Mouse (Mus musculus) monocyte, adult 5-6 weeks (primary cell): ENCODE data around the gene Arid3a. TPM values are rescaled to one million over a fixed set of nuclear protein-coding genes. Genes with fewer than 3 reads are reported as not detected.
"Not testable (repeated sequence)": the region's sequence is repeated elsewhere in the genome, so short reads cannot be mapped to it uniquely, and the experiment has no call there.

Source experiments
- ATAC-seq: fragments of 153-309, 156-312 bp; replicated peaks from 2 replicates; pipeline ENCODE4 v1.8.0; 2017; ENCODE audit warnings: mild to moderate bottlenecking; ENCODE audit not compliant: low TSS enrichment, insufficient number of reproducible peaks, severe bottlenecking, poor library complexity, low FRiP score
- total RNA-seq: library from RNA; stranded (forward); fragments of 200-1000, 200-491, 200-594 nt; gene quantifications from 3 replicates; pipeline ENCODE4 v1.2.3, GENCODE M21; 2017

Gene Arid3a
- total RNA-seq = 35.3 to 38.9 TPM (median 36.8 TPM) in 3 replicates

- peak; percentile 49 for ATAC-seq
These were observed at the start of gene Arid3a for GRCm38 (mm10) chr10:79926491-79927323. Arid3a (plus strand) TSS chr10:79927043.

GRCm38 (mm10) chr10:79877174-79877573, 49.7 kb upstream of the Arid3a start:
- ATAC-seq = no peak

GRCm38 (mm10) chr10:79877757-79878156, 49.1 kb upstream of the Arid3a start:
- ATAC-seq = 0 out of 2 replicates have a peak, but pooled peaks have one; percentile 34

- ATAC-seq = no peak
These were observed 47.3 kb upstream of the Arid3a start for GRCm38 (mm10) chr10:79879527-79879926.

- no peak for ATAC-seq
These were observed 46.1 kb upstream of the Arid3a start for GRCm38 (mm10) chr10:79880721-79881120.

- ATAC-seq = peak; percentile 25; the same call in 1 of the 2 replicates
These were observed 44.9 kb upstream of the Arid3a start for GRCm38 (mm10) chr10:79881981-79882380.

- peak; percentile 58 for ATAC-seq
These were observed 43.4 kb upstream of the Arid3a start for GRCm38 (mm10) chr10:79883297-79884084.

GRCm38 (mm10) chr10:79884446-79884845, 42.4 kb upstream of the Arid3a start:
- ATAC-seq = no peak

- ATAC-seq = not testable (repeated sequence)
These were observed 41.9 kb upstream of the Arid3a start for GRCm38 (mm10) chr10:79884938-79885337.

- ATAC-seq = no peak
These were observed 40.8 kb upstream of the Arid3a start, which contains the start of gene Elane for GRCm38 (mm10) chr10:79886054-79886453. Elane (plus strand) TSS chr10:79886247.

GRCm38 (mm10) chr10:79886611-79887010, 40.2 kb upstream of the Arid3a start:
- ATAC-seq = no peak

- no peak for ATAC-seq
These were observed 37.5 kb upstream of the Arid3a start for GRCm38 (mm10) chr10:79889386-79889785.

- no peak for ATAC-seq
These were observed 36.2 kb upstream of the Arid3a start, which contains the start of gene Cfd for GRCm38 (mm10) chr10:79890670-79891069. Cfd (plus strand) TSS chr10:79890853.

GRCm38 (mm10) chr10:79892451-79893118, 34.3 kb upstream of the Arid3a start:
- ATAC-seq = peak; percentile 48; the same call in 1 of the 2 replicates

- no peak for ATAC-seq
These were observed 30.5 kb upstream of the Arid3a start for GRCm38 (mm10) chr10:79896306-79896705.

GRCm38 (mm10) chr10:79896814-79897213, 30.0 kb upstream of the Arid3a start:
- no peak for ATAC-seq

- no peak for ATAC-seq
These were observed 29.3 kb upstream of the Arid3a start for GRCm38 (mm10) chr10:79897316-79898245.

- ATAC-seq = no peak
These were observed 25.9 kb upstream of the Arid3a start for GRCm38 (mm10) chr10:79900951-79901410.
